Mouse (Mus musculus) ovary, postnatal 14 days (tissue): ENCODE results near the gene Sae1.

Experiments used
- DNase-seq: peaks from one replicate; pipeline ENCODE4 v3.0.0; 2022; ENCODE audit warnings: low spot score

Sae1 gene

GRCm38 (mm10) chr7:16387160-16388041, at the start of gene Sae1:
Sae1 (minus strand) TSS chr7:16387806.
- peak; percentile 95 for DNase-seq

- DNase-seq: no peak
Measured at GRCm38 (mm10) chr7:16435088-16435487, 47.5 kb upstream of the Sae1 start.

GRCm38 (mm10) chr7:16433352-16433971, 45.9 kb upstream of the Sae1 start:
- no peak for DNase-seq

- DNase-seq: peak; percentile 65
Measured at GRCm38 (mm10) chr7:16426129-16426729, 38.6 kb upstream of the Sae1 start.

- no peak for DNase-seq
Measured at GRCm38 (mm10) chr7:16425721-16426120, 38.1 kb upstream of the Sae1 start.

- no peak for DNase-seq
Measured at GRCm38 (mm10) chr7:16423731-16424130, 36.1 kb upstream of the Sae1 start.

- no peak for DNase-seq
Measured at GRCm38 (mm10) chr7:16422222-16422856, 34.7 kb upstream of the Sae1 start.

GRCm38 (mm10) chr7:16420493-16421118, 33.0 kb upstream of the Sae1 start:
- DNase-seq: no peak

GRCm38 (mm10) chr7:16418713-16419112, 31.1 kb upstream of the Sae1 start:
- no peak for DNase-seq

GRCm38 (mm10) chr7:16417141-16417771, 29.6 kb upstream of the Sae1 start:
- no peak for DNase-seq

- no peak for DNase-seq
Measured at GRCm38 (mm10) chr7:16415426-16415825, 27.8 kb upstream of the Sae1 start.

GRCm38 (mm10) chr7:16412930-16413329, 25.3 kb upstream of the Sae1 start:
- no peak for DNase-seq

GRCm38 (mm10) chr7:16412220-16412896, 24.8 kb upstream of the Sae1 start:
- no peak for DNase-seq

GRCm38 (mm10) chr7:16411100-16411499, 23.5 kb upstream of the Sae1 start:
- no peak for DNase-seq

- no peak for DNase-seq
Measured at GRCm38 (mm10) chr7:16406978-16407377, 19.4 kb upstream of the Sae1 start.

- no peak for DNase-seq
Measured at GRCm38 (mm10) chr7:16405516-16406351, 18.1 kb upstream of the Sae1 start.

GRCm38 (mm10) chr7:16405073-16405455, 17.5 kb upstream of the Sae1 start:
- DNase-seq: no peak

GRCm38 (mm10) chr7:16404315-16405072, 16.9 kb upstream of the Sae1 start:
- no peak for DNase-seq
